Mouse (Mus musculus) MEL (cell line): ENCODE data around the gene Gm10234. TPM values are rescaled to one million over a fixed set of nuclear protein-coding genes. Genes with fewer than 3 reads are reported as not detected.

ENCODE experiments used
- DNase-seq: peaks from one replicate; pipeline ENCODE4 v3.0.0; 2011; ENCODE audit warnings: low read depth, low spot score
- H3K27ac ChIP-seq: 2 replicates; pipeline ENCODE4 v1.5.1; 2012; ENCODE audit warnings: low read depth, mild to moderate bottlenecking, control low read depth, low read length, moderate library complexity; ENCODE audit not compliant: control insufficient read depth
- H3K27me3 ChIP-seq, 2 experiments: fragments of 150-350 bp in 1 of 2; sonication (generic) in 1 of 2; 2 replicates each; pipeline ENCODE4 v1.6.1; 2012; ENCODE audit warnings: low read length in 2 of 2, mild to moderate bottlenecking in 2 of 2, improper control_type of control experiment in 1 of 2, moderate library complexity in 1 of 2; ENCODE audit not compliant: insufficient read depth in 2 of 2, control insufficient read depth in 1 of 2
- H3K36me3 ChIP-seq, 2 experiments: 2 replicates each; pipeline ENCODE4 v1.6.1; 2012 to 2014; ENCODE audit warnings: low read length in 2 of 2, improper control_type of control experiment in 1 of 2, inconsistent platforms in 1 of 2, mild to moderate bottlenecking in 1 of 2; ENCODE audit not compliant: insufficient read depth in 2 of 2, control insufficient read depth in 1 of 2
- H3K4me1 ChIP-seq, 2 experiments: fragments of 150-350 bp in 1 of 2; sonication (generic) in 1 of 2; 2 replicates each; pipeline ENCODE4 v1.6.1; 2012; ENCODE audit warnings: low read length in 2 of 2, improper control_type of control experiment in 1 of 2, mild to moderate bottlenecking in 1 of 2; ENCODE audit not compliant: insufficient read depth in 2 of 2, control insufficient read depth in 1 of 2
- H3K4me3 ChIP-seq, 2 experiments: fragments of 150-350 bp in 1 of 2; sonication (generic) in 1 of 2; 2 replicates each; pipeline ENCODE4 v1.5.1; 2012; ENCODE audit warnings: low read depth in 2 of 2, low read length in 2 of 2, mild to moderate bottlenecking in 2 of 2, moderate library complexity in 2 of 2, control low read depth in 1 of 2, improper control_type of control experiment in 1 of 2; ENCODE audit not compliant: control insufficient read depth in 1 of 2, insufficient read depth in 1 of 2
- H3K79me2 ChIP-seq: 2 replicates; pipeline ENCODE4 v1.6.1; 2012; ENCODE audit warnings: mild to moderate bottlenecking, low read length, moderate library complexity; ENCODE audit not compliant: control insufficient read depth, poor library complexity, insufficient read depth
- H3K9ac ChIP-seq: 2 replicates; pipeline ENCODE4 v1.6.1; 2012; ENCODE audit warnings: low read depth, mild to moderate bottlenecking, control low read depth, low read length, moderate library complexity; ENCODE audit not compliant: control insufficient read depth, poor library complexity, severe bottlenecking
- H3K9me3 ChIP-seq: fragments of 150-350 bp; sonication (generic); replicated peaks from 2 replicates; pipeline ENCODE4 v1.6.1; 2012; ENCODE audit warnings: mild to moderate bottlenecking, low read length, improper control_type of control experiment, moderate library complexity; ENCODE audit not compliant: insufficient read depth
- BHLHE40 ChIP-seq: IDR thresholded peaks from 2 replicates; pipeline ENCODE4 v1.6.1; 2012; ENCODE audit warnings: low read depth, mild to moderate bottlenecking, inconsistent platforms, low read length, improper control_type of control experiment, borderline replicate concordance
- E2F4 ChIP-seq: IDR thresholded peaks from 2 replicates; pipeline ENCODE4 v1.6.1; 2011; ENCODE audit warnings: low read depth, low read length, improper control_type of control experiment, borderline replicate concordance
- EP300 ChIP-seq, 2 experiments: IDR thresholded peaks; 2 replicates each; pipeline ENCODE4 v1.6.1; 2011; ENCODE audit warnings: improper control_type of control experiment in 2 of 2, low read length in 2 of 2, low read depth in 1 of 2, mild to moderate bottlenecking in 1 of 2
- ETS1 ChIP-seq: IDR thresholded peaks from 2 replicates; pipeline ENCODE4 v1.6.1; 2012; ENCODE audit warnings: low read depth, mild to moderate bottlenecking, inconsistent platforms, low read length, improper control_type of control experiment, moderate library complexity
- GABPA ChIP-seq: IDR thresholded peaks from 2 replicates; pipeline ENCODE4 v1.6.1; 2012; ENCODE audit warnings: low read depth, mild to moderate bottlenecking, inconsistent platforms, low read length, improper control_type of control experiment, moderate library complexity
- GATA1 ChIP-seq: IDR thresholded peaks from 2 replicates; pipeline ENCODE4 v1.6.1; 2011; ENCODE audit warnings: low read depth, low read length, improper control_type of control experiment
- KAT2A ChIP-seq: conservative IDR thresholded peaks from 2 replicates; pipeline ENCODE4 v1.6.1; 2012; ENCODE audit warnings: low read depth, low read length, improper control_type of control experiment, inconsistent platforms
- MAFK ChIP-seq: IDR thresholded peaks from 2 replicates; pipeline ENCODE4 v1.6.1; 2011; ENCODE audit warnings: low read depth, mild to moderate bottlenecking, low read length, improper control_type of control experiment, borderline replicate concordance
- MAX ChIP-seq: IDR thresholded peaks from 2 replicates; pipeline ENCODE4 v1.6.1; 2011; ENCODE audit warnings: low read length, improper control_type of control experiment
- MEF2A ChIP-seq: IDR thresholded peaks from 2 replicates; pipeline ENCODE4 v1.6.1; 2014; ENCODE audit warnings: low read depth, mild to moderate bottlenecking, inconsistent platforms, low read length, improper control_type of control experiment; ENCODE audit not compliant: poor library complexity, insufficient replicate concordance, severe bottlenecking; ENCODE audit errors: extremely low read depth
- MXI1 ChIP-seq: IDR thresholded peaks from 2 replicates; pipeline ENCODE4 v1.6.1; 2011; ENCODE audit warnings: mild to moderate bottlenecking, low read depth, low read length, improper control_type of control experiment
- MYC ChIP-seq: IDR thresholded peaks from 2 replicates; pipeline ENCODE4 v1.6.1; 2011; ENCODE audit warnings: low read depth, mild to moderate bottlenecking, low read length, improper control_type of control experiment, moderate library complexity
- NELFE ChIP-seq: IDR thresholded peaks from 2 replicates; pipeline ENCODE4 v1.6.1; 2011; ENCODE audit warnings: low read depth, low read length, improper control_type of control experiment
- NRF1 ChIP-seq: IDR thresholded peaks from 2 replicates; pipeline ENCODE4 v1.6.1; 2014; ENCODE audit warnings: low read depth, mild to moderate bottlenecking, inconsistent platforms, low read length, improper control_type of control experiment, moderate library complexity; ENCODE audit not compliant: poor library complexity, insufficient read depth, severe bottlenecking
- POLR2A ChIP-seq, 2 experiments: IDR thresholded peaks; 2 replicates each; pipeline ENCODE4 v1.6.1; 2011 to 2012; ENCODE audit warnings: low read length in 2 of 2, mild to moderate bottlenecking in 2 of 2, control low read depth in 1 of 2, improper control_type of control experiment in 1 of 2, low read depth in 1 of 2, moderate library complexity in 1 of 2; ENCODE audit not compliant: control insufficient read depth in 1 of 2, insufficient read depth in 1 of 2, poor library complexity in 1 of 2
- RCOR1 ChIP-seq: IDR thresholded peaks from 2 replicates; pipeline ENCODE4 v1.6.1; 2012; ENCODE audit warnings: low read depth, mild to moderate bottlenecking, inconsistent platforms, low read length, improper control_type of control experiment
- SIN3A ChIP-seq: IDR thresholded peaks from 2 replicates; pipeline ENCODE4 v1.6.1; 2012; ENCODE audit warnings: low read length, improper control_type of control experiment, inconsistent platforms
- SMC3 ChIP-seq: IDR thresholded peaks from 2 replicates; pipeline ENCODE4 v1.6.1; 2011; ENCODE audit warnings: low read depth, low read length, improper control_type of control experiment
- TCF12 ChIP-seq: IDR thresholded peaks from 2 replicates; pipeline ENCODE4 v1.6.1; 2014; ENCODE audit warnings: low read depth, mild to moderate bottlenecking, inconsistent platforms, low read length, improper control_type of control experiment, moderate library complexity
- UBTF ChIP-seq: IDR thresholded peaks from 2 replicates; pipeline ENCODE4 v1.6.1; 2012; ENCODE audit warnings: low read depth, mild to moderate bottlenecking, inconsistent platforms, low read length, improper control_type of control experiment, moderate library complexity, borderline replicate concordance; ENCODE audit not compliant: insufficient read depth
- USF1 ChIP-seq: IDR thresholded peaks from 2 replicates; pipeline ENCODE4 v1.6.1; 2014; ENCODE audit warnings: low read depth, mild to moderate bottlenecking, inconsistent platforms, low read length, improper control_type of control experiment, moderate library complexity
- ZKSCAN1 ChIP-seq: IDR thresholded peaks from 2 replicates; pipeline ENCODE4 v1.6.1; 2012; ENCODE audit warnings: low read depth, mild to moderate bottlenecking, inconsistent platforms, low read length, improper control_type of control experiment, moderate library complexity
- ZNF384 ChIP-seq: IDR thresholded peaks from 2 replicates; pipeline ENCODE4 v1.6.1; 2012; ENCODE audit warnings: low read depth, mild to moderate bottlenecking, inconsistent platforms, low read length, improper control_type of control experiment
- polyA plus RNA-seq, 2 experiments: library from polyadenylated mRNA; stranded (reverse) in 1 of 2; unstranded in 1 of 2; fragments of >175 nt in 1 of 2; fragments of >200 nt in 1 of 2; gene quantifications; 2 replicates each; pipeline versions ENCODE4 v1.2.1 to v1.2.4; 2012; ENCODE audit warnings: low replicate concordance in 2 of 2, low read depth in 1 of 2; ENCODE audit not compliant: insufficient read length in 2 of 2, insufficient read depth in 1 of 2, missing spikeins in 1 of 2
- total RNA-seq: library from RNA; depleted of rRNA; stranded (reverse); fragments of 300-350 nt; gene quantifications from 2 replicates; pipeline ENCODE4 v1.2.3, GENCODE M21; 2012

Gm10234 gene
- total and polyA plus RNA-seq, 3 experiments, result not detected

GRCm38 (mm10) chr6:95353043-95353442 is 31.1 kb downstream of the Gm10234 start:
- no peak overlapping the region for H3K9ac ChIP-seq
- no peak overlapping the region for H3K4me3 ChIP-seq
- H3K27me3 ChIP-seq, result no peaks in the 10 kb centered on the region; a peak in 1 of 4 replicates
- no peaks in the 10 kb centered on the region for H3K4me1 ChIP-seq
- H3K9me3 ChIP-seq, result no peaks in the 10 kb centered on the region
- no peaks in the 10 kb centered on the region for H3K36me3 ChIP-seq
- H3K79me2 ChIP-seq, result no peaks in the 10 kb centered on the region
- TF ChIP-seq ZKSCAN1 (no peak), NRF1 (no peak), USF1 (no peak), ETS1 (no peak), MAFK (no peak), NELFE (no peak), ZNF384 (no peak), MEF2A (no peak), KAT2A (no peak), GATA1 (no peak), SMC3 (no peak), BHLHE40 (no peak), TCF12 (no peak), MXI1 (no peak), MYC (no peak), UBTF (no peak), SIN3A (no peak), POLR2A (IDR thresholded peaks at IDR 0.05; ENCODE audit: control insufficient read depth in 1 of 2, insufficient read depth in 1 of 2, low read depth in 1 of 2, low read length in 2 of 2, poor library complexity in 1 of 2) (no peak)
- H3K27ac ChIP-seq, result no peak overlapping the region
- DNase-seq, result no peak

GRCm38 (mm10) chr6:95353886-95354285 is 32.0 kb downstream of the Gm10234 start:
- Histone ChIP-seq H3K4me3 (no peak overlapping the region), H3K27ac (no peak overlapping the region), H3K9ac (no peak overlapping the region), H3K36me3 (no peaks in the 10 kb centered on the region), H3K4me1 (no peaks in the 10 kb centered on the region), H3K9me3 (no peaks in the 10 kb centered on the region), H3K79me2 (no peaks in the 10 kb centered on the region), H3K27me3 (no peaks in the 10 kb centered on the region; a peak in 1 of 4 replicates)
- TF ChIP-seq SIN3A, result no peak
- TF ChIP-seq RCOR1, result no peak
- TF ChIP-seq MAX, result no peak
- no peak for TF ChIP-seq EP300 (IDR thresholded peaks at IDR 0.05; ENCODE audit: low read depth in 1 of 2, low read length in 2 of 2)
- no peak for TF ChIP-seq NRF1
- no peak for TF ChIP-seq GABPA
- TF ChIP-seq E2F4, result no peak
- no peak for TF ChIP-seq UBTF
- TF ChIP-seq MYC, result no peak
- no peak for DNase-seq
